11 mouse cellular contexts compared by ENCODE assay signal in genomic region chr5:103305716-103306447, GRCm38 (mm10).
DNase-seq lines count a peak whose midpoint lies in the region; ATAC-seq and TF ChIP-seq lines count a peak whose summit lies in the region.
"Had no signal": no experiment of that assay in that cellular context is flagged by ENCODE, and none has a peak within 500 bp of the region (broad histone marks: within the 10 kb centered on the region; RNA-seq: fewer than 3 reads in every experiment).

No protein-coding gene starts in this region.

- H3K9me3 ChIP-seq in hindbrain, embryonic 14.5 days (ENCODE audit: control insufficient read depth, low read length) = 0 out of 2 replicates have a peak, but pooled peaks cover 3% of the 10 kb centered on the region
- no peaks in the 10 kb centered on the region for H3K9me3 ChIP-seq in hindbrain, embryonic 11.5 days (ENCODE audit: control insufficient read depth, low read length)
- no peaks in the 10 kb centered on the region for H3K9me3 ChIP-seq in neural tube, embryonic 13.5 days
- no peaks in the 10 kb centered on the region for H3K9me3 ChIP-seq in neural tube, embryonic 15.5 days (replicated peaks)
- H3K9me3 ChIP-seq in forebrain, postnatal 0 days (ENCODE audit: low read length) = no peaks in the 10 kb centered on the region

- no peak overlapping the region for H3K9ac ChIP-seq in hindbrain, embryonic 14.5 days
- no peak overlapping the region for H3K9ac ChIP-seq in hindbrain, embryonic 11.5 days (ENCODE audit: low read depth, low read length)
- H3K9ac ChIP-seq in neural tube, embryonic 13.5 days = no peak overlapping the region
- no peak overlapping the region for H3K9ac ChIP-seq in neural tube, embryonic 15.5 days (replicated peaks)
- H3K9ac ChIP-seq in forebrain, postnatal 0 days = no peak overlapping the region

- no peaks in the 10 kb centered on the region for H3K36me3 ChIP-seq in hindbrain, embryonic 14.5 days (replicated peaks; ENCODE audit: control insufficient read depth, insufficient read depth)
- H3K36me3 ChIP-seq in hindbrain, embryonic 11.5 days (ENCODE audit: control insufficient read depth, insufficient read depth, low read length) = no peaks in the 10 kb centered on the region
- H3K36me3 ChIP-seq in neural tube, embryonic 13.5 days = no peaks in the 10 kb centered on the region
- H3K36me3 ChIP-seq in neural tube, embryonic 15.5 days = no peaks in the 10 kb centered on the region
- no peaks in the 10 kb centered on the region for H3K36me3 ChIP-seq in forebrain, postnatal 0 days (ENCODE audit: insufficient read depth)

- no peak overlapping the region for H3K4me3 ChIP-seq in hindbrain, embryonic 14.5 days (replicated peaks; ENCODE audit: low read length)
- no peak overlapping the region for H3K4me3 ChIP-seq in hindbrain, embryonic 11.5 days (ENCODE audit: low read depth, low read length)
- no peak overlapping the region for H3K4me3 ChIP-seq in neural tube, embryonic 13.5 days
- no peak overlapping the region for H3K4me3 ChIP-seq in neural tube, embryonic 15.5 days (replicated peaks)
- H3K4me3 ChIP-seq in forebrain, postnatal 0 days (ENCODE audit: low read depth, low read length) = no peak overlapping the region

- no peaks in the 10 kb centered on the region for H3K27me3 ChIP-seq in hindbrain, embryonic 14.5 days (ENCODE audit: control insufficient read depth, insufficient read depth, low read length)
- H3K27me3 ChIP-seq in hindbrain, embryonic 11.5 days (ENCODE audit: control insufficient read depth, insufficient read depth, low read length) = no peaks in the 10 kb centered on the region
- H3K27me3 ChIP-seq in neural tube, embryonic 13.5 days = no peaks in the 10 kb centered on the region
- H3K27me3 ChIP-seq in neural tube, embryonic 15.5 days (replicated peaks) = no peaks in the 10 kb centered on the region
- no peaks in the 10 kb centered on the region for H3K27me3 ChIP-seq in forebrain, postnatal 0 days (ENCODE audit: insufficient read depth, low read length)

- H3K4me1 ChIP-seq in hindbrain, embryonic 14.5 days (replicated peaks; ENCODE audit: control insufficient read depth, insufficient read depth, low read length) = peaks cover 12% of the 10 kb centered on the region; the same call in 1 of the 2 replicates
- no peaks in the 10 kb centered on the region for H3K4me1 ChIP-seq in hindbrain, embryonic 11.5 days (replicated peaks; ENCODE audit: control insufficient read depth, insufficient read depth, low read length)
- peaks cover 10% of the 10 kb centered on the region for H3K4me1 ChIP-seq in neural tube, embryonic 13.5 days (replicated peaks)
- no peaks in the 10 kb centered on the region for H3K4me1 ChIP-seq in neural tube, embryonic 15.5 days
- no peaks in the 10 kb centered on the region for H3K4me1 ChIP-seq in forebrain, postnatal 0 days (ENCODE audit: insufficient read depth)

- H3K4me2 ChIP-seq in hindbrain, embryonic 14.5 days (replicated peaks) = no peak overlapping the region
- H3K4me2 ChIP-seq in hindbrain, embryonic 11.5 days (replicated peaks; ENCODE audit: low read depth, low read length) = no peak overlapping the region
- H3K4me2 ChIP-seq in neural tube, embryonic 13.5 days = no peak overlapping the region
- no peak overlapping the region for H3K4me2 ChIP-seq in neural tube, embryonic 15.5 days
- H3K4me2 ChIP-seq in forebrain, postnatal 0 days (ENCODE audit: low read depth) = no peak overlapping the region

- no peak for TF ChIP-seq CTCF in forebrain, postnatal 0 days (IDR thresholded peaks at IDR 0.05; ENCODE audit: low read depth)

- WGBS in hindbrain, embryonic 14.5 days = 52% methylated on average over 11 of the region's 11 CpGs
- WGBS in hindbrain, embryonic 11.5 days = 71% methylated on average over 11 of the region's 11 CpGs
- 57% methylated on average over 11 of the region's 11 CpGs for WGBS in neural tube, embryonic 13.5 days
- 52% methylated on average over 11 of the region's 11 CpGs for WGBS in neural tube, embryonic 15.5 days
- WGBS in forebrain, postnatal 0 days = 53% methylated on average over 11 of the region's 11 CpGs

- DNase-seq in hindbrain, embryonic 14.5 days (ENCODE audit: low spot score) = no peak
- no peak for DNase-seq in hindbrain, embryonic 11.5 days (ENCODE audit: low spot score)
- peak; percentile 54 for DNase-seq in forebrain, postnatal 0 days
- DNase-seq in layer of hippocampus, adult 9-10 months (ENCODE audit: low spot score) = peak; percentile 9
- DNase-seq: gastrocnemius, postnatal 36 days; liver had no signal

- peak; percentile 69; the same call in 1 of the 2 replicates for ATAC-seq in hindbrain, embryonic 14.5 days (ENCODE audit: low FRiP score)
- no peak for ATAC-seq in hindbrain, embryonic 11.5 days (ENCODE audit: low FRiP score)
- ATAC-seq in neural tube, embryonic 13.5 days (ENCODE audit: low read depth) = peak; percentile 72; the same call in 1 of the 2 replicates
- ATAC-seq in neural tube, embryonic 15.5 days (ENCODE audit: low FRiP score) = no peak
- peak; percentile 83 for ATAC-seq in forebrain, postnatal 0 days
- no peak for ATAC-seq in megakaryocyte-erythroid progenitor cell, adult 5-6 weeks (replicated peaks; ENCODE audit: low FRiP score, low TSS enrichment, poor library complexity, severe bottlenecking)
- no peak for ATAC-seq in granulocyte monocyte progenitor cell, adult 5-6 weeks (replicated peaks; ENCODE audit: poor library complexity, severe bottlenecking)
- ATAC-seq: intestine, postnatal 0 days had no signal

- no peak overlapping the region for H3K27ac ChIP-seq in hindbrain, embryonic 14.5 days
- H3K27ac ChIP-seq in hindbrain, embryonic 11.5 days (ENCODE audit: low read depth, low read length) = no peak overlapping the region
- H3K27ac ChIP-seq in neural tube, embryonic 13.5 days (replicated peaks) = no peak overlapping the region
- no peak overlapping the region for H3K27ac ChIP-seq in neural tube, embryonic 15.5 days (replicated peaks)
- H3K27ac ChIP-seq in forebrain, postnatal 0 days (ENCODE audit: low read depth, low read length) = no peak overlapping the region

Comparison
In these comparisons a context has a peak if more than half of its experiments do, and no peak if none do; other contexts are left out.
1. ATAC-seq: peak in hindbrain, embryonic 14.5 days (single experiment), neural tube, embryonic 13.5 days (single experiment) and forebrain, postnatal 0 days (single experiment); none in hindbrain, embryonic 11.5 days (single experiment), neural tube, embryonic 15.5 days (single experiment), megakaryocyte-erythroid progenitor cell, adult 5-6 weeks (single experiment) and granulocyte monocyte progenitor cell, adult 5-6 weeks (single experiment).
2. DNase-seq: peak in forebrain, postnatal 0 days (single experiment) and layer of hippocampus, adult 9-10 months (single experiment); none in hindbrain, embryonic 14.5 days (single experiment) and hindbrain, embryonic 11.5 days (single experiment).